Mouse (Mus musculus) liver, postnatal 0 days (tissue): ENCODE data around the gene Cds2.

Source experiments
- CTCF ChIP-seq: sonication (generic); IDR thresholded peaks from 2 replicates; pipeline ENCODE4 v1.5.1; 2016; ENCODE audit warnings: antibody characterized with exemption, low read depth
- EP300 ChIP-seq: IDR thresholded peaks from 2 replicates; pipeline ENCODE4 v1.6.1; 2016; ENCODE audit warnings: antibody characterized with exemption, low read depth, mild to moderate bottlenecking

- no peak for TF ChIP-seq EP300
- TF ChIP-seq CTCF: no peak
Observed at GRCm38 (mm10) chr2:132320516-132320915, 57.6 kb downstream of the Cds2 start.
